Mouse (Mus musculus) heart, postnatal 25 days (tissue): ENCODE data around the gene Hist1h2an. TPM values are rescaled to one million over a fixed set of nuclear protein-coding genes. Genes with fewer than 3 reads are reported as not detected.

ENCODE experiments used
- DNase-seq: peaks from one replicate; pipeline ENCODE4 v3.0.0; 2022; ENCODE audit warnings: low spot score
- intact Hi-C: fragments of 180-260 bp; cut with DNase I; formaldehyde crosslinking; loops from one replicate; pipeline ENCODE4 v1.15.1; 2025
- microRNA-seq: library from miRNA; unstranded; fragments of <30 nt; microRNA quantifications from one replicate; pipeline ENCODE4 v1.2.0, GENCODE M21; 2022
- total RNA-seq, 2 experiments: library from RNA; stranded (reverse); gene quantifications; 2 replicates each; pipeline ENCODE4 v1.2.3; 2021

The Hist1h2an gene
- total RNA-seq, 2 experiments from 2014 or later = 0.84 to 0.94 TPM

GRCm38 (mm10) chr13:21750159-21751017 is 36.6 kb downstream of the Hist1h2an start, which contains the start of gene Hist1h4k:
TSS of gene Hist1h4k (minus strand) at chr13:21750505.
- peak; percentile 72 for DNase-seq
- intact Hi-C loops = loop anchor here (2.0 to 10.0 kb wide), 3 partner anchors 16 to 2004 kb away; partner anchors contain the start of genes Hist1h2ab, Hist1h2ac, Hist1h2bc and Hist1h3b

- intact Hi-C loops = loop anchor here (2.0 to 10.0 kb wide), 3 partner anchors 15 to 2005 kb away; partner anchors contain the start of genes Hist1h2ab, Hist1h2ac, Hist1h2bc and Hist1h3b
Observed at GRCm38 (mm10) chr13:21749387-21750158, 37.4 kb downstream of the Hist1h2an start.

GRCm38 (mm10) chr13:21745006-21745405 is 42.0 kb downstream of the Hist1h2an start:
- intact Hi-C loops = no loop called here

More at GRCm38 (mm10) chr13:21749387-21750158, 37.4 kb downstream of the Hist1h2an start:
- no peak for DNase-seq

More at GRCm38 (mm10) chr13:21745006-21745405, 42.0 kb downstream of the Hist1h2an start:
- no peak for DNase-seq

Small RNA genes lying within 50 kb of the gene (microRNA-seq; reads per million reads assigned to microRNA genes)
- gene Gm19658 (not detected), gene Gm44346 (not detected), gene Gm44454 (not detected), gene Gm44466 (not detected)

Other genes with a start within 250 kb of the Hist1h2an start
- gene Olfr1366, start 244.4 kb downstream of the Hist1h2an start, total RNA-seq = not detected
- gene Olfr1535, start 227.3 kb downstream of the Hist1h2an start, total RNA-seq = not detected
- gene Olfr1364, start 205.5 kb downstream of the Hist1h2an start, total RNA-seq = not detected
- not detected for gene Olfr1362, start 173.2 kb downstream of the Hist1h2an start, total RNA-seq
- not detected for gene Olfr11, start 144.7 kb downstream of the Hist1h2an start, total RNA-seq
- gene Olfr1361, start 123.8 kb downstream of the Hist1h2an start, total RNA-seq = not detected
- gene Olfr1360, start 109.8 kb downstream of the Hist1h2an start, total RNA-seq = not detected
- gene Olfr1359, start 89.1 kb downstream of the Hist1h2an start, total RNA-seq = not detected
- gene Hist1h2bl, start 71.1 kb downstream of the Hist1h2an start, total RNA-seq = 10 to 100 TPM; 19.7 to 24.0 TPM
- gene Hist1h2ai, start 70.8 kb downstream of the Hist1h2an start, total RNA-seq = 10 to 100 TPM in 1 of 2 experiments, not detected in 1; 17.9 TPM
- 10 to 100 TPM; 16.8 to 25.9 TPM for gene Hist1h3h, start 69.6 kb downstream of the Hist1h2an start, total RNA-seq
- 1 to 10 TPM; 5.5 to 6.1 TPM for gene Hist1h2bm, start 65.2 kb downstream of the Hist1h2an start, total RNA-seq
- gene Hist1h4j, start 52.2 kb downstream of the Hist1h2an start, total RNA-seq = 1 to 10 TPM; 4.2 to 6.9 TPM
- gene Hist1h4k, start 36.7 kb downstream of the Hist1h2an start, total RNA-seq = 10 to 100 TPM; 46.4 to 87.7 TPM
- 10 to 100 TPM in 1 of 2 experiments, 1 to 10 TPM in 1; 5.7 to 11.4 TPM for gene Hist1h2ak, start 33.4 kb downstream of the Hist1h2an start, total RNA-seq
- 10 to 100 TPM; 10.2 to 16.5 TPM for gene Hist1h2bn, start 33.1 kb downstream of the Hist1h2an start, total RNA-seq
- gene Hist1h1b, start 6.6 kb downstream of the Hist1h2an start, total RNA-seq = 1 to 10 TPM; 8.0 to 9.9 TPM
- 10 to 100 TPM; 21.5 to 29.2 TPM for gene Hist1h3i, start 3.8 kb downstream of the Hist1h2an start, total RNA-seq
- gene Hist1h2bp, start 243 bp upstream of the Hist1h2an start, total RNA-seq = 1 to 10 TPM; 6.4 to 6.8 TPM
- gene Hist1h2bq, start 23.0 kb upstream of the Hist1h2an start, total RNA-seq = 10 to 100 TPM; 35.4 to 36.4 TPM
- not detected for gene Hist1h2ao, start 23.2 kb upstream of the Hist1h2an start, total RNA-seq
- 10 to 100 TPM; 55.1 to 84.9 TPM for gene Hist1h4m, start 24.5 kb upstream of the Hist1h2an start, total RNA-seq
- 10 to 100 TPM; 13.5 to 14.9 TPM for gene Hist1h4n, start 45.0 kb upstream of the Hist1h2an start, total RNA-seq
- 10 to 100 TPM; 21.9 to 30.1 TPM for gene Hist1h2ap, start 46.3 kb upstream of the Hist1h2an start, total RNA-seq
- 10 to 100 TPM; 35.6 to 36.4 TPM for gene Hist1h2br, start 46.5 kb upstream of the Hist1h2an start, total RNA-seq
- under 1 TPM; 0.56 to 0.68 TPM for gene Zfp184, start 157.9 kb upstream of the Hist1h2an start, total RNA-seq
- gene Pom121l2, start 194.0 kb upstream of the Hist1h2an start, total RNA-seq = not detected
- gene Prss16, start 222.5 kb upstream of the Hist1h2an start, total RNA-seq = not detected
- gene Hist1h2ah, start 248.3 kb upstream of the Hist1h2an start, total RNA-seq = 10 to 100 TPM; 32.9 to 34.9 TPM
- gene Hist1h2bk, start 248.7 kb upstream of the Hist1h2an start, total RNA-seq = 10 to 100 TPM; 17.2 to 23.4 TPM